Mouse (Mus musculus) liver, postnatal 0 days (tissue): Measurements from ENCODE around the gene Hoxc4. TPM values are rescaled to one million over a fixed set of nuclear protein-coding genes. Genes with fewer than 3 reads are reported as not detected.

Source experiments
- ATAC-seq: fragments of 200-750 bp; cut with Nextera tagmentation; 2 replicates; pipeline ENCODE4 v1.8.0; 2017; ENCODE audit warnings: mild to moderate bottlenecking, moderate library complexity
- DNase-seq: peaks from one replicate; pipeline ENCODE4 v3.0.0-alpha.2; 2016
- H3K27ac ChIP-seq: fragments of 300-500 bp; sonication (generic); 2 replicates; pipeline ENCODE4 v1.5.1; 2014; ENCODE audit warnings: antibody characterized with exemption, moderate library complexity, mild to moderate bottlenecking, low read depth
- H3K27me3 ChIP-seq: fragments of 300-500 bp; sonication (generic); 2 replicates; pipeline ENCODE4 v1.6.1; 2014; ENCODE audit warnings: low read length, control low read depth, mixed read lengths; ENCODE audit not compliant: insufficient read depth
- H3K36me3 ChIP-seq: fragments of 300-500 bp; sonication (generic); replicated peaks from 2 replicates; pipeline ENCODE4 v1.6.1; 2014; ENCODE audit warnings: mild to moderate bottlenecking, control low read depth, low read length, moderate library complexity, mixed read lengths; ENCODE audit not compliant: insufficient read depth
- H3K4me1 ChIP-seq: fragments of 300-500 bp; sonication (generic); 2 replicates; pipeline ENCODE4 v1.6.1; 2014; ENCODE audit warnings: antibody characterized with exemption, mild to moderate bottlenecking, control low read depth; ENCODE audit not compliant: insufficient read depth
- H3K4me2 ChIP-seq: fragments of 300-500 bp; sonication (generic); 2 replicates; pipeline ENCODE4 v1.6.1; 2014; ENCODE audit warnings: low read depth, mild to moderate bottlenecking, low read length, moderate library complexity, mixed read lengths
- H3K4me3 ChIP-seq: fragments of 300-500 bp; sonication (generic); 2 replicates; pipeline ENCODE4 v1.5.1; 2014; ENCODE audit warnings: low read depth, low read length
- H3K9ac ChIP-seq: fragments of 300-500 bp; sonication (generic); replicated peaks from 2 replicates; pipeline ENCODE4 v1.6.1; 2014; ENCODE audit warnings: mild to moderate bottlenecking, moderate library complexity
- H3K9me3 ChIP-seq: fragments of 300-500 bp; sonication (generic); 2 replicates; pipeline ENCODE4 v1.6.1; 2016; ENCODE audit warnings: mild to moderate bottlenecking, control low read depth, low read length, mixed read lengths
- CTCF ChIP-seq: sonication (generic); IDR thresholded peaks from 2 replicates; pipeline ENCODE4 v1.5.1; 2016; ENCODE audit warnings: antibody characterized with exemption, low read depth
- EP300 ChIP-seq: IDR thresholded peaks from 2 replicates; pipeline ENCODE4 v1.6.1; 2016; ENCODE audit warnings: antibody characterized with exemption, low read depth, mild to moderate bottlenecking
- WGBS: fragments of 180-500 bp; shearing (Covaris S2); extraction: QIAGEN DNeasy Blood & Tissue Kit; methylation state at CpG from one replicate; pipeline ENCODE4 v1.1.7; 2014; ENCODE audit not compliant: insufficient replicate concordance; 5-methylcytosine and 5-hydroxymethylcytosine counted together
- polyA plus RNA-seq: library from polyadenylated mRNA; unstranded; fragments of >200 nt; fragmentation: Nextera tagmentation; extraction: Ambion mirVana; gene quantifications from 2 replicates; pipeline ENCODE4 v1.2.1, GENCODE M21; 2015

The Hoxc4 gene
- polyA plus RNA-seq, 1 experiment from 2014 or later = 0.07 TPM

GRCm38 (mm10) chr15:103001370-103001769 lies 17.4 kb upstream of the Hoxc4 start:
- Histone ChIP-seq H3K4me3 (no peak overlapping the region), H3K27ac (no peak overlapping the region), H3K4me2 (no peak overlapping the region), H3K4me1 (peaks cover 4% of the 10 kb centered on the region; the same call in 1 of the 2 replicates), H3K36me3 (no peaks in the 10 kb centered on the region), H3K9ac (no peak overlapping the region), H3K9me3 (no peaks in the 10 kb centered on the region), H3K27me3 (peaks cover 100% of the 10 kb centered on the region)
- WGBS = 44% methylated on average over 2 of the region's 2 CpGs
- ATAC-seq = no peak
- TF ChIP-seq CTCF (no peak), EP300 (no peak)
- DNase-seq = no peak

DNA sequence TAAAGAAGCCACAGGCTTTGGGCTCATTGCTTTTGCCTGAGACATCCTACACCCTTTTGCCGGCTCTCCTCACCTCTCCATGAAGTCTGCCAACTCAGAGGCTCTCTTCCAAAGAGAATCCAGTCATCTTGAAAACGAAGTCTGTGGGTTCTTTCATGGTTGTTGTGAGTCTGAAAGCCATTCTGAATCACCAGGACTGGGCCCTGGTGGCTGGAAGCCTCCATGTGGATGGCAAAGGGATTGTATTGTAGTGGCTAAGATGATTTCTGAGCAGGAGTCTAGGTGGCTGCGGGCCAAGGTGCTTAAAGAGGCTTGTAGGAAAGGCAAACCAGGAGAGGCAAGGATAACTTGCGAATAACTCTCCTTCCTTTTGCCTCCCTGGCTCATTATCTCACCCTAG lies 16.6 kb upstream of the Hoxc4 start:
- Histone ChIP-seq H3K27ac (no peak overlapping the region), H3K9me3 (no peaks in the 10 kb centered on the region), H3K4me2 (no peak overlapping the region), H3K4me3 (no peak overlapping the region), H3K9ac (no peak overlapping the region), H3K4me1 (peaks cover 4% of the 10 kb centered on the region; the same call in 1 of the 2 replicates), H3K27me3 (peaks cover 100% of the 10 kb centered on the region), H3K36me3 (no peaks in the 10 kb centered on the region)
- WGBS = 39% methylated on average over 4 of the region's 4 CpGs
- ATAC-seq = no peak
- no peak for DNase-seq
- TF ChIP-seq EP300 (no peak), CTCF (no peak)

DNA sequence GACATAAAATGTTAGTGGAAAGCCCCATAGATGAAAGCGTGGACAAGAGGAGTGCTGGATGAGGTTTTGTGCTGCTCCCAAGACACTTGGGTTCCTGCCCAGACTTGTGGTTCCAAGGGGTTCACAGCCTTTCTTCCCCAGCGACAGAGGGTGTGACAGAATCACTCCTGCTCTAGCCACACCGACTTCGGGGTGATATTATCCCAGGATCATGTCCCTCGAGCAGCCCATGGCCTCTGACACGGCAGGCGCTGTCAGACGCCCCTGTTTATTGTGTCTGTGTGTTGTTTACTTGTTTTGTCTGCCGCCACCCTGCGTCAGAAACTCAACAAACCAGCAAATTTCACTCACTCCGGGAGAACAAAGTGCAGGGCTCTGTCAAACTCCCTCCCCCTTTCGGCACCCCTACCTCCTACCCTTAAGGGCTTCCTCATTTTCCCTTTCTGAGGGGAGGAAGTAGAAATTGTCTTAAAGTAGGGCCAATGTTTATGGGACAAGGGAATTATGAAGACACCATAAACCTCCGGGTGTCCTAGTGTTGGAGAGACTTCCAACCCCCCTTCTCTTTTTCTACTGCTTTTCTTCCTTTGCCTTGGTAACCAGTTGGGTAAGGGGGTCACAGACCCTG lies 15.8 kb upstream of the Hoxc4 start:
- peaks cover 4% of the 10 kb centered on the region; the same call in 1 of the 2 replicates for H3K4me1 ChIP-seq
- H3K9me3 ChIP-seq = no peaks in the 10 kb centered on the region
- DNase-seq = no peak
- no peak overlapping the region for H3K9ac ChIP-seq
- peaks cover 100% of the 10 kb centered on the region for H3K27me3 ChIP-seq
- no peak overlapping the region for H3K4me2 ChIP-seq
- no peak overlapping the region for H3K27ac ChIP-seq
- H3K4me3 ChIP-seq = no peak overlapping the region
- TF ChIP-seq CTCF (no peak), EP300 (no peak)
- WGBS = 11% methylated on average over 13 of the region's 13 CpGs
- H3K36me3 ChIP-seq = no peaks in the 10 kb centered on the region
- ATAC-seq = no peak

DNA sequence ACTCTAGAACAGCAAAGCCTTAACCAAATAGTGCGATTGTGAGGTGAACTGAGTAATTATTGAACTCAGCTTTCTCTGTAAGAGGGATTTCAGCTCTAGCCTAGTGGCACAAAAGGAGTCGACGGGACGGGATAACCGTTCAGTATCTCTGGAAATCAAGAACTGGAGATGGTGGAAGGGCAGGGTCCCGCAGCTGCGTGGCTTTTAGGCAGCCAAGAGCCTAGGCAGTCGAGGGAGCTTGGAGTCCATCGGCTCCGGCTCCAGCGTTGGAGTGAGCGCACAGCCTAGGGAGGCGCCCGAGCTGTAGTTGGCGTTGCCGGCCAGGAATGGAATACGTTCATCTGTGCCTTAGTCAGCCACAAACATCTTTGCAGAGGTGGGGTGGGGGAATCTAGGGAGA lies 13.4 kb upstream of the Hoxc4 start:
- peaks cover 100% of the 10 kb centered on the region for H3K27me3 ChIP-seq
- no peaks in the 10 kb centered on the region for H3K4me1 ChIP-seq
- ATAC-seq (no peak), DNase-seq (no peak)
- H3K36me3 ChIP-seq = no peaks in the 10 kb centered on the region
- no peak overlapping the region for H3K27ac ChIP-seq
- H3K9me3 ChIP-seq = no peaks in the 10 kb centered on the region
- no peak overlapping the region for H3K9ac ChIP-seq
- TF ChIP-seq CTCF (no peak), EP300 (no peak)
- no peak overlapping the region for H3K4me3 ChIP-seq
- H3K4me2 ChIP-seq = no peak overlapping the region
- WGBS = 4% methylated on average over 17 of the region's 17 CpGs

GRCm38 (mm10) chr15:103005797-103006196 lies 12.9 kb upstream of the Hoxc4 start:
- H3K4me2 ChIP-seq = no peak overlapping the region
- 15% methylated on average over 5 of the region's 5 CpGs for WGBS
- no peak for ATAC-seq
- H3K27me3 ChIP-seq = peaks cover 100% of the 10 kb centered on the region
- no peaks in the 10 kb centered on the region for H3K36me3 ChIP-seq
- H3K9me3 ChIP-seq = no peaks in the 10 kb centered on the region
- no peak overlapping the region for H3K27ac ChIP-seq
- DNase-seq = no peak
- no peak overlapping the region for H3K4me3 ChIP-seq
- no peaks in the 10 kb centered on the region for H3K4me1 ChIP-seq
- H3K9ac ChIP-seq = no peak overlapping the region
- no peak for TF ChIP-seq EP300
- TF ChIP-seq CTCF = no peak

DNA sequence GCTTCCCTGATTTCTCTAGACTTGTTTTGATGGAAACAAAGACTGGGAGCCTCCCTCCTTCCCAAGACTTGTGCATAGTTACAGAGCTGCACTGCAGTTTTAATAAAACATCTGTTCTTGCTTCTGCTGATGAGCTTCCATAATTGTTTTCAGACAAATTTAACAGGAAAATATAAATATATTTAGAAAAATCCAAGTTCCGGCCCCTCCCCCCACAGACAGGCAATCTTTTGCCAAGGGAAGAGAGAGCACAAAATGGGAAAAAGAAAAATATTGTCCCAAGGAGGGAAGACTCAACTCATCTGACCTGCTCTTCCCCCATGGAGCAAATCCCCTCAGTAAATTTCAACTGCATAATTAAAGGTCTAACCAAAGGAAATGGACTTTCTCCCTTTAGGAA lies 12.4 kb upstream of the Hoxc4 start:
- 41% methylated on average over 1 of the region's 1 CpGs for WGBS
- Histone ChIP-seq H3K4me1 (no peaks in the 10 kb centered on the region), H3K27ac (no peak overlapping the region), H3K27me3 (peaks cover 100% of the 10 kb centered on the region), H3K4me3 (no peak overlapping the region), H3K4me2 (no peak overlapping the region), H3K9me3 (no peaks in the 10 kb centered on the region), H3K36me3 (no peaks in the 10 kb centered on the region), H3K9ac (no peak overlapping the region)
- no peak for TF ChIP-seq CTCF
- TF ChIP-seq EP300 = no peak
- ATAC-seq = no peak
- DNase-seq = no peak
